Mouse (Mus musculus) midbrain, embryonic 11.5 days (tissue): ENCODE results near the gene Tcl1b4. TPM values are rescaled to one million over a fixed set of nuclear protein-coding genes. Genes with fewer than 3 reads are reported as not detected.

Source experiments
- ATAC-seq: fragments of 200-750 bp; cut with Nextera tagmentation; 2 replicates; pipeline ENCODE4 v1.8.0; 2017; ENCODE audit warnings: moderate TSS enrichment, moderate library complexity; ENCODE audit not compliant: low FRiP score
- DNase-seq: peaks from one replicate; pipeline ENCODE4 v3.0.0; 2015; ENCODE audit warnings: low spot score; ENCODE audit errors: missing footprints
- H3K27ac ChIP-seq: fragments of 300-500 bp; sonication (generic); 2 replicates; pipeline ENCODE4 v1.5.1; 2014; ENCODE audit warnings: low read depth, low read length
- H3K27me3 ChIP-seq: fragments of 300-500 bp; sonication (generic); 2 replicates; pipeline ENCODE4 v1.6.1; 2014; ENCODE audit warnings: mild to moderate bottlenecking, low read length, moderate library complexity, mixed read lengths; ENCODE audit not compliant: control insufficient read depth, insufficient read depth
- H3K36me3 ChIP-seq: fragments of 300-500 bp; sonication (generic); 2 replicates; pipeline ENCODE4 v1.6.1; 2014; ENCODE audit warnings: mild to moderate bottlenecking, low read length, moderate library complexity, mixed read lengths; ENCODE audit not compliant: control insufficient read depth, insufficient read depth
- H3K4me1 ChIP-seq: fragments of 300-500 bp; sonication (generic); 2 replicates; pipeline ENCODE4 v1.6.1; 2014; ENCODE audit warnings: low read length; ENCODE audit not compliant: control insufficient read depth, insufficient read depth
- H3K4me2 ChIP-seq: fragments of 300-500 bp; sonication (generic); 2 replicates; pipeline ENCODE4 v1.6.1; 2014; ENCODE audit warnings: mild to moderate bottlenecking, moderate library complexity
- H3K4me3 ChIP-seq: fragments of 300-500 bp; sonication (generic); 2 replicates; pipeline ENCODE4 v1.5.1; 2014; ENCODE audit warnings: low read depth, low read length
- H3K9ac ChIP-seq: fragments of 300-500 bp; sonication (generic); 2 replicates; pipeline ENCODE4 v1.6.1; 2014; ENCODE audit warnings: low read length
- H3K9me3 ChIP-seq: fragments of 300-500 bp; sonication (generic); 2 replicates; pipeline ENCODE4 v1.6.1; 2016; ENCODE audit warnings: low read length; ENCODE audit not compliant: control insufficient read depth
- WGBS: fragments of 180-500 bp; shearing (Covaris S2); extraction: QIAGEN DNeasy Blood & Tissue Kit; methylation state at CpG from one replicate; pipeline ENCODE4 v1.1.7; 2014; 5-methylcytosine and 5-hydroxymethylcytosine counted together
- polyA plus RNA-seq: library from polyadenylated mRNA; unstranded; fragments of >200 nt; fragmentation: Nextera tagmentation; extraction: Ambion mirVana; gene quantifications from 2 replicates; pipeline ENCODE4 v1.2.1, GENCODE M21; 2014

Gene Tcl1b4
- polyA plus RNA-seq, 1 experiment from 2014 or later, result not detected

DNA sequence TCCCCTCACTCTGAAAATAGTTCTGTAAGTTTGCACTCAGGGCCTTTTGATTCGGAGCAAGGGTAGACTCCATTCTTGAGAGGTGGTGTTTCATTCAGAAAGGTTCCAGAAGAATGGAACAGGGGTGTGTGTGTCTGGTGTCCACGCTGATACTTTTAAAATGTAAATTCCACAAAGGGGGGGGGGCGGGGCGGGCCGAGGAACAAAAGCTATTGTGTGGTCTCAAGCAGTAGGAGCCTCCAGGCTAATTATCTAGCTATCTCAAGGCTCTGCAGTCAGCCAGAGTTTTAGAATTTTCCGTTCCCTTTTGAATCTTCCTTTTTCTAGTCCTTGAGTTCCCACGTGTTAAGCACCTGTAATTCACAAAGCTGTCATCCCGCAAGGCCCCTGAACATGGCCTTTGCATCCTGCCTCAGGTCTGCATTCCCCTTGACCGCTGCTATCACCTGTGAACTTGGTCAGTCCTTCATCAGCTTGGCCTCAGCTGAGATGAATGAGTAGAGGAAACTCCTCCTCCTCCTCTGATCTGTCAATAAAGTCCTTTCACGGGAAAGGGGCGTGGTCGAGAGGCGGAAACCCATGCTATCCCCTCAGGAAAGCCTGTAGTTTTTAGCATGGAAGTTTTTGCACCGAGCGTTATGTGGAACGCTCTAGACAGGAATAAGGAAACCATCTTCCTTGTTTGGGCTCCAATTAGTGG is 23.0 kb downstream of the Tcl1b4 start:
- no peak for DNase-seq
- Histone ChIP-seq H3K9ac (no peak overlapping the region), H3K4me3 (no peak overlapping the region), H3K27ac (no peak overlapping the region), H3K27me3 (no peaks in the 10 kb centered on the region), H3K4me2 (no peak overlapping the region), H3K9me3 (no peaks in the 10 kb centered on the region), H3K4me1 (peaks cover 5% of the 10 kb centered on the region; the same call in 1 of the 2 replicates), H3K36me3 (no peaks in the 10 kb centered on the region)
- no peak for ATAC-seq
- WGBS, result 48% methylated on average over 16 of the region's 16 CpGs

DNA sequence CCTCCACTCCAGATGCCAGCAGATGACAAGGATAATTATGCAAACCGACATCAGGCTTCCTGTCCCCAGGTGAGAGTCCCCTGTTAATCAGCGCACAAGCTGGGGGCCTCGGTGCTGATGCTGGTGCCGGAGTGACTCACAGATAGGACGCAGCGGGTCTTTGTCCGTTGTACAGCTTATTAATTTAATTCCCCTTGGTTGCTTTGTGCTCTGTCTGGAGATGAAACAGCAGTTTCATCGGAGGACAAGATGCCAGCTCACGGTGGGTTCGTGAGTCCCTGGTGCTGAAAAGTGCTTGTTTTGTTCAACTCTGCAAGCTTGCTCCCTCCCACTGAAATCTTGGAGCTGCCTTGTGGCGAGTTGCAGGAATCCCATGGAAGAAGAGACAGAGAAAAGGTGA is 32.6 kb downstream of the Tcl1b4 start:
- Histone ChIP-seq H3K27ac (no peak overlapping the region), H3K4me1 (no peaks in the 10 kb centered on the region), H3K4me2 (no peak overlapping the region), H3K9me3 (no peaks in the 10 kb centered on the region), H3K4me3 (no peak overlapping the region), H3K36me3 (no peaks in the 10 kb centered on the region), H3K27me3 (no peaks in the 10 kb centered on the region), H3K9ac (no peak overlapping the region)
- DNase-seq (no peak), ATAC-seq (no peak)
- 72% methylated on average over 11 of the region's 11 CpGs for WGBS

DNA sequence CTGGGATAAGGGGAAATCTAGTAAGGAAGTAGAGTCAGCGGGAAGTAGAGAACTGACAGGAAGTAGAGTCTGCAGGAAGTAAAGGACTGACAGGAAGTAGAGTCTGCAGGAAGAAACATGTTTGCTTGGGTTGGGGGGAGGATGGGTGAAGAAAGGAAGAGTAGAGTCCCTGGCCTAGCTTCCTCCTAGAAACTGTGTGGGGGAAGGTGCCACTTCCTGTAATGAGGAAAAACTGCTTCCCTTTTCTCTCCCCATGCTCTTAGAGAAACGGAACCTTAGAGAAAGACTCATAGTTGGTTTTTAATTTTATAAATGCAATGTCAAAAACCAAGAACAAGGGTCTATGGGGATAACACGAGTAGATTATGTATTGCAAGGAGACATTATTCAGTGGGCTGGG is 33.3 kb downstream of the Tcl1b4 start:
- no peak overlapping the region for H3K27ac ChIP-seq
- H3K4me2 ChIP-seq, result no peak overlapping the region
- H3K9ac ChIP-seq, result no peak overlapping the region
- no peaks in the 10 kb centered on the region for H3K36me3 ChIP-seq
- H3K27me3 ChIP-seq, result no peaks in the 10 kb centered on the region
- H3K4me3 ChIP-seq, result no peak overlapping the region
- no peaks in the 10 kb centered on the region for H3K9me3 ChIP-seq
- DNase-seq (no peak), ATAC-seq (no peak)
- H3K4me1 ChIP-seq, result no peaks in the 10 kb centered on the region
- WGBS, result 84% methylated on average over 3 of the region's 3 CpGs

DNA sequence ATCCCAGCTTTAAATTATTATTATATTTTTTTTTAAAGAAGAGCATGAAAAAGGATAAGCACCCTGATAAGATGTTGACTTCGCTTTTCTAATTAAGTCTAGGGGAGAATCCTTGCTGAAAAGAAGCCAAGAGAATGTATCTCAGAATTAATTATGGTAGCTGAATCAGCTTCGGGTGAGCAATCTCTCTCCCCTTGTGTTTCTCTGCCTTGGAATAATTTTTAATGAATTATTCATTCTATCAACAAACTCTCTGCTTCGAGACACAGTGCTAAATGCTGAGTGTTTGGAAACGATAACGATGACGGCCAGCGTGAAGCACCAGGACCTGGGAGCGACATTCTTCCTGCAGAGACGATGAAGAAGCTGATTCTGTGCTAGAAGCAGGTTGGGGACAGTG is 37.3 kb downstream of the Tcl1b4 start:
- ATAC-seq (no peak), DNase-seq (no peak)
- H3K4me2 ChIP-seq, result no peak overlapping the region
- no peak overlapping the region for H3K27ac ChIP-seq
- no peaks in the 10 kb centered on the region for H3K27me3 ChIP-seq
- no peak overlapping the region for H3K9ac ChIP-seq
- H3K4me3 ChIP-seq, result no peak overlapping the region
- H3K36me3 ChIP-seq, result no peaks in the 10 kb centered on the region
- WGBS, result 84% methylated on average over 9 of the region's 9 CpGs
- H3K9me3 ChIP-seq, result no peaks in the 10 kb centered on the region
- H3K4me1 ChIP-seq, result no peaks in the 10 kb centered on the region

DNA sequence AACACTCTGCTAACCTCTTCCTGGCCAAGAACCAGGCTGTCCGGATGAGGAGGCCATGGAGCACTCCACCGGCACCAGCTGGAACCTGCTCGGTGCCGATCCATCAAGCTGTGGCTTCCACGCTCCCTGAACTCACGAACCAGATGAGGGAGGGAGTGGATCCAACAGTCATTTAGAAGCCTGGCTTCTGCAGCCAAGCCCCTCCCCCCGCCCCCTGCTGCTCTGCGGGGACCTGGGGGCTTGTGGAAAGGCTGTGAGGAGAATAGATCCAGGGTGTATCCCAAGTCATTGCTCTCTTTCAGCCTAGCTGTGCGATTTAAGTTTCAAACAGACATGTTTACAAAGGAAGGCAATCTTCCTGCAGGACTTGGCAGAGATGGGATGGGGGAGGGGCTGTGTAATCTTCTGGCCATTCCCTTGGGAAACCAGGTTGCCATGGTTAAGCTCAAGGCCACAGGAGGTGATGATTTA is 47.0 kb downstream of the Tcl1b4 start:
- DNase-seq, result no peak
- no peak overlapping the region for H3K9ac ChIP-seq
- H3K4me1 ChIP-seq, result peaks cover 19% of the 10 kb centered on the region
- no peak overlapping the region for H3K27ac ChIP-seq
- ATAC-seq, result peak; percentile 59
- H3K4me2 ChIP-seq, result peak overlapping the region; percentile 14; the same call in 1 of the 2 replicates
- H3K9me3 ChIP-seq, result no peaks in the 10 kb centered on the region
- no peaks in the 10 kb centered on the region for H3K27me3 ChIP-seq
- no peaks in the 10 kb centered on the region for H3K36me3 ChIP-seq
- 19% methylated on average over 9 of the region's 9 CpGs for WGBS
- no peak overlapping the region for H3K4me3 ChIP-seq

DNA sequence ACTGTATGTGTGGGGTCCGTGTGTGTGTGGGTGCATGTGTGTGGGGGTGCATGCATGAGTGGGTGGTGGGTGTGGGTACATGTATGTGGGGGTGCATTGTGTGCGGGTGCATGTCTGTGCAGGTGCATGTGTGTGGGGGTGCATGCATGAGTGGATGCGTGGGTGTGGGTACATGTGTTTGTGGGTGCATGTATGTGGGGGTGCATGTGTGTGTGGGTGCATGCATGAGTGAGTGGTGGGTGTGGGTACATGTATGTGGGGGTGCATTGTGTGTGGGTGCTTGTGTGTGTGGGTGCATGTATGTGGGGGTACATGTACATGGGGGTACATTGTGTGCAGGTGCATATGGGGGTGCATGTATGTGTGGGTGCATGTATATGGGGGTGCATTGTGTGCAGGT is 52.0 kb downstream of the Tcl1b4 start:
- no peaks in the 10 kb centered on the region for H3K36me3 ChIP-seq
- peaks cover 13% of the 10 kb centered on the region for H3K4me1 ChIP-seq
- H3K27me3 ChIP-seq, result no peaks in the 10 kb centered on the region
- no peak overlapping the region for H3K4me3 ChIP-seq
- DNase-seq (no peak), ATAC-seq (no peak)
- H3K4me2 ChIP-seq, result no peak overlapping the region
- 93% methylated on average over 3 of the region's 3 CpGs for WGBS
- no peaks in the 10 kb centered on the region for H3K9me3 ChIP-seq
- H3K9ac ChIP-seq, result no peak overlapping the region
- no peak overlapping the region for H3K27ac ChIP-seq

Other genes starting within 250 kb of the Tcl1b4 start
- gene Syne3, start 192.1 kb upstream of the Tcl1b4 start, polyA plus RNA-seq, result 0.10 TPM in 1 of 2 replicates, not detected in the other
- gene Glrx5, start 169.3 kb upstream of the Tcl1b4 start, polyA plus RNA-seq, result 186 and 197 TPM in 2 replicates
- not detected in 2 replicates for gene Tcl1b2, start 55.9 kb upstream of the Tcl1b4 start, polyA plus RNA-seq
- gene Tcl1b1, start 42.3 kb upstream of the Tcl1b4 start, polyA plus RNA-seq, result not detected in 2 replicates
- not detected in 2 replicates for gene Tcl1b5, start 25.6 kb upstream of the Tcl1b4 start, polyA plus RNA-seq
- not detected in 2 replicates for gene Tcl1b3, start 10.9 kb upstream of the Tcl1b4 start, polyA plus RNA-seq
- not detected in 2 replicates for gene Tcl1, start 20.8 kb downstream of the Tcl1b4 start, polyA plus RNA-seq
- gene Tunar, start 131.9 kb downstream of the Tcl1b4 start, polyA plus RNA-seq, result 0.68 and 0.86 TPM in 2 replicates